Mouse (Mus musculus) midbrain, postnatal 0 days (tissue): Measurements from ENCODE around the gene Slc25a13. TPM values are rescaled to one million over a fixed set of nuclear protein-coding genes. Genes with fewer than 3 reads are reported as not detected.

Source experiments
- ATAC-seq: fragments of 200-750 bp; cut with Nextera tagmentation; 2 replicates; pipeline ENCODE4 v1.8.0; 2017; ENCODE audit warnings: moderate number of reproducible peaks, mild to moderate bottlenecking, moderate TSS enrichment, moderate library complexity; ENCODE audit not compliant: low FRiP score
- DNase-seq: peaks from one replicate; pipeline ENCODE4 v3.0.0-alpha.2; 2015; ENCODE audit warnings: low spot score
- H3K27ac ChIP-seq: fragments of 300-500 bp; sonication (generic); 2 replicates; pipeline ENCODE4 v1.5.1; 2014; ENCODE audit warnings: low read depth, mild to moderate bottlenecking, low read length, mixed read lengths
- H3K27me3 ChIP-seq: fragments of 300-500 bp; sonication (generic); 2 replicates; pipeline ENCODE4 v1.6.1; 2014; ENCODE audit warnings: low read length, control low read depth, mixed read lengths; ENCODE audit not compliant: insufficient read depth
- H3K36me3 ChIP-seq: fragments of 300-500 bp; sonication (generic); 2 replicates; pipeline ENCODE4 v1.6.1; 2014; ENCODE audit warnings: low read length, control low read depth, mixed read lengths; ENCODE audit not compliant: insufficient read depth
- H3K4me1 ChIP-seq: fragments of 300-500 bp; sonication (generic); 2 replicates; pipeline ENCODE4 v1.6.1; 2014; ENCODE audit warnings: mild to moderate bottlenecking, control low read depth, antibody characterized with exemption, low read length, mixed read lengths; ENCODE audit not compliant: insufficient read depth
- H3K4me2 ChIP-seq: fragments of 300-500 bp; sonication (generic); 2 replicates; pipeline ENCODE4 v1.6.1; 2014; ENCODE audit warnings: low read depth, mild to moderate bottlenecking, low read length, mixed read lengths; ENCODE audit not compliant: poor library complexity, severe bottlenecking
- H3K4me3 ChIP-seq: fragments of 300-500 bp; sonication (generic); 2 replicates; pipeline ENCODE4 v1.5.1; 2014; ENCODE audit warnings: low read depth, mild to moderate bottlenecking, low read length, moderate library complexity
- H3K9ac ChIP-seq: fragments of 300-500 bp; sonication (generic); replicated peaks from 2 replicates; pipeline ENCODE4 v1.6.1; 2014; ENCODE audit warnings: mild to moderate bottlenecking, low read length, moderate library complexity, mixed read lengths; ENCODE audit not compliant: poor library complexity, severe bottlenecking
- H3K9me3 ChIP-seq: fragments of 300-500 bp; sonication (generic); 2 replicates; pipeline ENCODE4 v1.6.1; 2016; ENCODE audit warnings: low read length, control low read depth
- CTCF ChIP-seq: IDR thresholded peaks from 2 replicates; pipeline ENCODE4 v1.5.1; 2016; ENCODE audit warnings: antibody characterized with exemption, mild to moderate bottlenecking
- WGBS: fragments of 180-500 bp; shearing (Covaris S2); extraction: QIAGEN DNeasy Blood & Tissue Kit; methylation state at CpG from one replicate; pipeline ENCODE4 v1.1.7; 2014; 5-methylcytosine and 5-hydroxymethylcytosine counted together
- polyA plus RNA-seq: library from polyadenylated mRNA; unstranded; fragments of >200 nt; fragmentation: Nextera tagmentation; extraction: Ambion mirVana; gene quantifications from 2 replicates; pipeline ENCODE4 v1.2.1, GENCODE M21; 2015
- total RNA-seq: library from RNA; depleted of rRNA; stranded (reverse); fragments of >200 nt; gene quantifications from 2 replicates; pipeline ENCODE4 v1.2.3, GENCODE M21; 2014

Slc25a13 gene
- total and polyA plus RNA-seq, 2 experiments from 2014 or later: 2.1 to 2.4 TPM

DNA sequence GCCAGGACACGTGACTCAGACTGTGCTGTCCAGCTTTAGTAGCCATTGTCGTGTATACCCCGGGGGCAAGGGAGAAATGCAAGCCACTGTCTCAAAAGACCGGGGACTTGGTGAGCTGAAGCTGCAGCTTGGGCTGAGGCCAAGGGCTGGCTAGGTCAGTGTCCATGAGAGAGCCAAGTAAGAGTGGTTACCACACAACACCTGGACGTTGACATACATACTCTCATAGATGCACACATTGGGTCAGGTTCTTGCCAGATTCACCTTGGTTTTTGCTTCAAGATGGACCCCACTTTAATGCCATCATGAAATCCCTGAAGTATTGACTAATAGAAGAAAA, 283 bp upstream of the Slc25a13 start:
- no peaks in the 10 kb centered on the region for H3K36me3 ChIP-seq
- ATAC-seq (no peak; the same call in 1 of the 2 replicates), DNase-seq (no peak)
- no peaks in the 10 kb centered on the region for H3K4me1 ChIP-seq
- no peaks in the 10 kb centered on the region for H3K27me3 ChIP-seq
- peak overlapping the region; percentile 59 for H3K9ac ChIP-seq
- no peaks in the 10 kb centered on the region for H3K9me3 ChIP-seq
- 9% methylated on average over 5 of the region's 5 CpGs for WGBS
- H3K27ac ChIP-seq: no peak overlapping the region
- no peak for TF ChIP-seq CTCF
- peak overlapping the region; percentile 69 for H3K4me3 ChIP-seq
- peak overlapping the region; percentile 94 for H3K4me2 ChIP-seq

DNA sequence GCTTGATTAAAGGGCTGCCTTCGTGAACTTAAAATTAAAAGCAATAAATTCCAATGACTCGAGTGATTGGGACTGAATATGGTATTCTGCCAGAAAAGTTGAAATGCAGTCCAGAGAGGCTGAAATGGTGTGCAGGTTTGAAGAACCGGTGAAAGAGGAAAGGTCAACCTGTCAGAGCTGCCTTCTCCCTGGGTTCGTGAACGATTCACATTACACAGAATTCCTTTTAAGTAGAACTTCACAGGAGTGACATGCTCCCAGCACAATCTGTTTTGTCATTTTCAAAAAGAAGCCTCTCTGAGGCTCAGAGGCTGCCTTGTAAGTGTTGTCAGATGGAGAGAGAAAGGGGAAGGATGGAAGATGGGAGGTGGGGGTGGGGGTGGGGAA, 860 bp downstream of the Slc25a13 start:
- H3K27ac ChIP-seq: no peak overlapping the region
- TF ChIP-seq CTCF: no peak
- H3K27me3 ChIP-seq: no peaks in the 10 kb centered on the region
- H3K4me2 ChIP-seq: peak overlapping the region; percentile 94
- H3K36me3 ChIP-seq: no peaks in the 10 kb centered on the region
- H3K4me3 ChIP-seq: peak overlapping the region; percentile 69
- no peaks in the 10 kb centered on the region for H3K9me3 ChIP-seq
- DNase-seq (no peak), ATAC-seq (no peak)
- H3K4me1 ChIP-seq: no peaks in the 10 kb centered on the region
- H3K9ac ChIP-seq: no peak overlapping the region
- WGBS: 33% methylated on average over 5 of the region's 5 CpGs

- Histone ChIP-seq H3K4me2 (no peak overlapping the region), H3K27me3 (no peaks in the 10 kb centered on the region), H3K4me3 (no peak overlapping the region), H3K36me3 (no peaks in the 10 kb centered on the region), H3K9me3 (no peaks in the 10 kb centered on the region), H3K27ac (no peak overlapping the region), H3K4me1 (no peaks in the 10 kb centered on the region), H3K9ac (no peak overlapping the region)
- TF ChIP-seq CTCF: no peak
- WGBS: 85% methylated on average over 8 of the region's 8 CpGs
- no peak for DNase-seq
- ATAC-seq: no peak
These were observed 4.3 kb downstream of the Slc25a13 start for GRCm38 (mm10) chr6:6212360-6213310.

- WGBS: 88% methylated on average over 3 of the region's 3 CpGs
- Histone ChIP-seq H3K27ac (no peak overlapping the region), H3K4me1 (no peaks in the 10 kb centered on the region), H3K36me3 (no peaks in the 10 kb centered on the region), H3K27me3 (no peaks in the 10 kb centered on the region), H3K9ac (no peak overlapping the region), H3K4me3 (no peak overlapping the region), H3K9me3 (no peaks in the 10 kb centered on the region), H3K4me2 (no peak overlapping the region)
- TF ChIP-seq CTCF: no peak
- ATAC-seq (no peak), DNase-seq (no peak)
These were observed 5.0 kb downstream of the Slc25a13 start for GRCm38 (mm10) chr6:6211958-6212357.

- Histone ChIP-seq H3K9me3 (no peaks in the 10 kb centered on the region), H3K36me3 (no peaks in the 10 kb centered on the region), H3K4me1 (no peaks in the 10 kb centered on the region), H3K27ac (no peak overlapping the region), H3K27me3 (no peaks in the 10 kb centered on the region), H3K4me3 (no peak overlapping the region), H3K9ac (no peak overlapping the region), H3K4me2 (no peak overlapping the region)
- TF ChIP-seq CTCF: no peak
- DNase-seq (no peak), ATAC-seq (no peak)
- WGBS: 96% methylated on average over 7 of the region's 7 CpGs
These were observed 6.3 kb downstream of the Slc25a13 start for GRCm38 (mm10) chr6:6210637-6211036.

DNA sequence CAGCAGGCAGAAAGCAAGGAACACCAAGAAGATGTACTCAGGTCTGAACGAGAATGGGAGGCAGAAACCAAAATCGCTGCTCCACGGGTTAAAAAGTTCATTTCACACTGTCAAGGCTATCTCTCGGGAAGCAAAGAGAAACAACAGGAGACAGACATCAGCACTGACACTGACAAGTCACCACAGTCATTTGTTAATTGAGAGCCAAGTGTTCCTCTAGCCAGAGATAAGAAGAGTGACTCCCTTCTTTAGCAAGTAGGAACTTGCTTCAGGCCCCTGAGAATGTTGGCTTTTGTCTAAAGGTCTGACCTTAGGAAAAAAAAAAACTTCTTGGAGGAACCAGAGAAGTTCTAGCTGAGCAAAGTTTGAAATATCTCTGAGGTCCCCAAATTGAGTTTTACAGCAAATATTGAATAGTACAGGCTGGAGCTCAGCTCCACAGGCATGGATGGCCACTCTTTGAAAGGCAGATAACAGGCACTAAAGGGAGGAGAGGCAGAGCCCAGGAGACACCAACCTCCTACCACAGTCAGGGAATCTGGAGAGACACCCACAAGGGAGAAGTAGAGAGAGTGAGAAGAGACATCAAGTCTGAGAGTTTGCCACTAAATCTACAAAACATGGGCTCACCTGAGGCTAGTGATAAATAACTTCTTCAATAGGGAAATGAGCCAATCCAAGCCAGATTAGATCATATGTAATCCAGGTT, 8.5 kb downstream of the Slc25a13 start:
- Histone ChIP-seq H3K9ac (no peak overlapping the region), H3K4me3 (no peak overlapping the region), H3K27me3 (no peaks in the 10 kb centered on the region), H3K4me2 (no peak overlapping the region), H3K4me1 (no peaks in the 10 kb centered on the region), H3K9me3 (no peaks in the 10 kb centered on the region), H3K36me3 (no peaks in the 10 kb centered on the region), H3K27ac (no peak overlapping the region)
- no peak for DNase-seq
- ATAC-seq: no peak
- no peak for TF ChIP-seq CTCF
- 72% methylated on average over 4 of the region's 4 CpGs for WGBS
